Mouse (Mus musculus) neural tube, embryonic 14.5 days (tissue): ENCODE data around the gene Cox17. TPM values are rescaled to one million over a fixed set of nuclear protein-coding genes. Genes with fewer than 3 reads are reported as not detected.

ENCODE experiments used
- ATAC-seq: fragments of 200-750 bp; cut with Nextera tagmentation; 2 replicates; pipeline ENCODE4 v1.8.0; 2017; ENCODE audit warnings: low read depth, mild to moderate bottlenecking, moderate TSS enrichment, moderate library complexity
- H3K27ac ChIP-seq: fragments of 300-500 bp; sonication (generic); 2 replicates; pipeline ENCODE4 v1.5.1; 2014; ENCODE audit warnings: low read depth, mild to moderate bottlenecking, control low read depth, low read length, moderate library complexity, mixed read lengths
- H3K27me3 ChIP-seq: fragments of 300-500 bp; sonication (generic); 2 replicates; pipeline ENCODE4 v1.6.1; 2014; ENCODE audit warnings: low read length; ENCODE audit not compliant: control insufficient read depth, insufficient read depth
- H3K36me3 ChIP-seq: fragments of 300-500 bp; sonication (generic); 2 replicates; pipeline ENCODE4 v1.6.1; 2014; ENCODE audit warnings: low read length, mixed read lengths; ENCODE audit not compliant: control insufficient read depth, insufficient read depth
- H3K4me1 ChIP-seq: fragments of 300-500 bp; sonication (generic); 2 replicates; pipeline ENCODE4 v1.6.1; 2014; ENCODE audit warnings: low read length; ENCODE audit not compliant: control insufficient read depth, insufficient read depth
- H3K4me2 ChIP-seq: fragments of 300-500 bp; sonication (generic); 2 replicates; pipeline ENCODE4 v1.6.1; 2014; ENCODE audit warnings: mild to moderate bottlenecking, low read depth, low read length, control low read depth
- H3K4me3 ChIP-seq: fragments of 300-500 bp; sonication (generic); 2 replicates; pipeline ENCODE4 v1.5.1; 2014; ENCODE audit warnings: low read depth, low read length, control low read depth, mixed read lengths
- H3K9ac ChIP-seq: fragments of 300-500 bp; sonication (generic); replicated peaks from 2 replicates; pipeline ENCODE4 v1.6.1; 2014; ENCODE audit warnings: low read depth, mild to moderate bottlenecking, control low read depth, low read length, mixed read lengths
- H3K9me3 ChIP-seq: fragments of 300-500 bp; sonication (generic); 2 replicates; pipeline ENCODE4 v1.6.1; 2016; ENCODE audit warnings: low read length; ENCODE audit not compliant: control insufficient read depth
- WGBS: fragments of 180-500 bp; shearing (Covaris S2); extraction: QIAGEN DNeasy Blood & Tissue Kit; methylation state at CpG from one replicate; pipeline ENCODE4 v1.1.7; 2014; 5-methylcytosine and 5-hydroxymethylcytosine counted together
- polyA plus RNA-seq: library from polyadenylated mRNA; unstranded; fragments of >200 nt; fragmentation: Nextera tagmentation; extraction: Ambion mirVana; gene quantifications from 2 replicates; pipeline ENCODE4 v1.2.1, GENCODE M21; 2014

Cox17 gene
- polyA plus RNA-seq, 1 experiment from 2014 or later, result 91.6 TPM

DNA sequence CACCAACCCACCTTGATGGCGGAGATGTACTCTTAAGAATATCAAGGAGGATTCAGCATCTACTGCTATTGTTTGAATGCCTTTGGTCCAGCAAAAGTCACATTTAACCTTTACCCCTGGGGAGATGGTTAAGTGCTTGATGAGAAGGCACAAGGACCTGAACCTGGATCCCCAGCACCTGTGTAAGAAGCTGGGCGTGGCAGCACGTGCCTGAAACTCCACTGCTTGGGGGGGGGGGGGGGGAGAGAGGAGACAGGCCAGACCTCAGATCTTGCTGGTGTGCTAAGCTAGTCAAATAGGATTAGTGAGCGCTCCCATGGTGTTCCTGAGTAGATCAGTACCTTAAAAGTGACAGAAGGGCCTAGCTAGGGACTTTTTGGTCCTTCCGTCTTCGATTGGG, 54.7 kb downstream of the Cox17 start:
- H3K9me3 ChIP-seq, result no peaks in the 10 kb centered on the region
- H3K27me3 ChIP-seq, result no peaks in the 10 kb centered on the region
- H3K4me2 ChIP-seq, result no peak overlapping the region
- 90% methylated on average over 6 of the region's 6 CpGs for WGBS
- no peak overlapping the region for H3K27ac ChIP-seq
- ATAC-seq, result no peak
- H3K36me3 ChIP-seq, result no peaks in the 10 kb centered on the region
- H3K4me1 ChIP-seq, result peaks cover 11% of the 10 kb centered on the region; the same call in 1 of the 2 replicates
- no peak overlapping the region for H3K9ac ChIP-seq
- no peak overlapping the region for H3K4me3 ChIP-seq

Other genes starting within 250 kb of the Cox17 start
- gene Nr1i2, start 52.2 kb upstream of the Cox17 start, polyA plus RNA-seq, result not detected in 2 replicates
- gene Maats1, start 4.8 kb upstream of the Cox17 start, polyA plus RNA-seq, result 0.62 and 0.66 TPM in 2 replicates
- gene Gm21987, start within 50 bp of the Cox17 start, polyA plus RNA-seq, result not detected in 2 replicates
- 0.62 and 0.71 TPM in 2 replicates for gene Popdc2, start 15.2 kb downstream of the Cox17 start, polyA plus RNA-seq
- gene Pla1a, start 86.2 kb downstream of the Cox17 start, polyA plus RNA-seq, result 0.47 and 0.70 TPM in 2 replicates
- 130 and 141 TPM in 2 replicates for gene Adprh, start 105.7 kb downstream of the Cox17 start, polyA plus RNA-seq
- 0.67 and 0.74 TPM in 2 replicates for gene Cd80, start 108.6 kb downstream of the Cox17 start, polyA plus RNA-seq
- gene Timmdc1, start 175.7 kb downstream of the Cox17 start, polyA plus RNA-seq, result 31.9 and 33.2 TPM in 2 replicates
- 57.0 and 64.2 TPM in 2 replicates for gene Poglut1, start 203.3 kb downstream of the Cox17 start, polyA plus RNA-seq
- 30.8 and 44.0 TPM in 2 replicates for gene Tmem39a, start 211.7 kb downstream of the Cox17 start, polyA plus RNA-seq